Mouse (Mus musculus) embryonic facial prominence, embryonic 12.5 days (tissue): ENCODE results near the gene Slc1a6. TPM values are rescaled to one million over a fixed set of nuclear protein-coding genes. Genes with fewer than 3 reads are reported as not detected.
"Not testable (repeated sequence)": the region's sequence is repeated elsewhere in the genome, so short reads cannot be mapped to it uniquely, and the experiment has no call there.

Experiments used
- ATAC-seq: fragments of 200-750 bp; cut with Nextera tagmentation; 2 replicates; pipeline ENCODE4 v1.8.0; 2017; ENCODE audit not compliant: insufficient number of reproducible peaks, insufficient read depth, low FRiP score, low TSS enrichment
- H3K27ac ChIP-seq: fragments of 300-500 bp; sonication (generic); 2 replicates; pipeline ENCODE4 v1.5.1; 2016; ENCODE audit warnings: mild to moderate bottlenecking
- H3K27me3 ChIP-seq: fragments of 300-500 bp; sonication (generic); 2 replicates; pipeline ENCODE4 v1.6.1; 2016; ENCODE audit warnings: mild to moderate bottlenecking, moderate library complexity
- H3K36me3 ChIP-seq: fragments of 300-500 bp; sonication (generic); 2 replicates; pipeline ENCODE4 v1.6.1; 2016; ENCODE audit warnings: mild to moderate bottlenecking
- H3K4me1 ChIP-seq: fragments of 300-500 bp; sonication (generic); 2 replicates; pipeline ENCODE4 v1.6.1; 2016
- H3K4me2 ChIP-seq: fragments of 300-500 bp; sonication (generic); replicated peaks from 2 replicates; pipeline ENCODE4 v1.6.1; 2016; ENCODE audit warnings: mild to moderate bottlenecking, moderate library complexity
- H3K4me3 ChIP-seq: fragments of 300-500 bp; sonication (generic); 2 replicates; pipeline ENCODE4 v1.5.1; 2016; ENCODE audit warnings: mild to moderate bottlenecking
- H3K9ac ChIP-seq: fragments of 300-500 bp; sonication (generic); 2 replicates; pipeline ENCODE4 v1.6.1; 2016; ENCODE audit warnings: mild to moderate bottlenecking, moderate library complexity
- H3K9me3 ChIP-seq: fragments of 300-500 bp; sonication (generic); 2 replicates; pipeline ENCODE4 v1.6.1; 2016; ENCODE audit warnings: mild to moderate bottlenecking, moderate library complexity
- WGBS: fragments of 180-500 bp; shearing (Covaris S2); methylation state at CpG from one replicate; pipeline ENCODE4 v1.1.7; 2016; 5-methylcytosine and 5-hydroxymethylcytosine counted together
- polyA plus RNA-seq: library from polyadenylated mRNA; unstranded; fragments of >200 nt; fragmentation: Nextera tagmentation; extraction: Ambion mirVana; gene quantifications from 2 replicates; pipeline ENCODE4 v1.2.1, GENCODE M21; 2016

Gene Slc1a6
- polyA plus RNA-seq, 1 experiment from 2014 or later = 2.1 TPM

DNA sequence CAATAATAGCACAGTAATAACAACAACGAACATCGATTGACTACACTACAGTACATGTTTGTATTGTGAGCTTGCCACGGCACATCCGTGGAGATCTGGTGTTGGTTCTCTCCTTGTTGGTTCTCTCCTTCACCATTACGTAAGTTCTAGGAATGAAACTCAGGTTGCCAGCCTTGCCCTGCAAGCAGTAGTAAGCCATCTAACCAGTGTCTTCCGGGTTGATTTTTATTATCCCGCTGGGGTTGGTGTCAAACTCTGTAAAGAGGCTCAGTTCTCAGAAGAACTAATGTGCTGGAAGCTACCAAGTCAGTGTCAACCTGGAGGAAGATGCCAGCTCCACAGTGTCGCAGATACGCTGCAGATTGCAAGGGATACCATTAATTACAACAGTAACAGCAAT, 769 bp upstream of the Slc1a6 start:
- 0 out of 2 replicates have a peak, but pooled peaks cover 2% of the 10 kb centered on the region for H3K4me1 ChIP-seq
- no peak for ATAC-seq
- no peak overlapping the region for H3K9ac ChIP-seq
- peak overlapping the region; percentile 63 for H3K4me3 ChIP-seq
- H3K4me2 ChIP-seq = peak overlapping the region; percentile 99
- H3K27ac ChIP-seq = no peak overlapping the region
- 64% methylated on average over 9 of the region's 9 CpGs for WGBS
- H3K27me3 ChIP-seq = 0 out of 2 replicates have a peak, but pooled peaks cover 8% of the 10 kb centered on the region
- no peaks in the 10 kb centered on the region for H3K36me3 ChIP-seq
- H3K9me3 ChIP-seq = no peaks in the 10 kb centered on the region

DNA sequence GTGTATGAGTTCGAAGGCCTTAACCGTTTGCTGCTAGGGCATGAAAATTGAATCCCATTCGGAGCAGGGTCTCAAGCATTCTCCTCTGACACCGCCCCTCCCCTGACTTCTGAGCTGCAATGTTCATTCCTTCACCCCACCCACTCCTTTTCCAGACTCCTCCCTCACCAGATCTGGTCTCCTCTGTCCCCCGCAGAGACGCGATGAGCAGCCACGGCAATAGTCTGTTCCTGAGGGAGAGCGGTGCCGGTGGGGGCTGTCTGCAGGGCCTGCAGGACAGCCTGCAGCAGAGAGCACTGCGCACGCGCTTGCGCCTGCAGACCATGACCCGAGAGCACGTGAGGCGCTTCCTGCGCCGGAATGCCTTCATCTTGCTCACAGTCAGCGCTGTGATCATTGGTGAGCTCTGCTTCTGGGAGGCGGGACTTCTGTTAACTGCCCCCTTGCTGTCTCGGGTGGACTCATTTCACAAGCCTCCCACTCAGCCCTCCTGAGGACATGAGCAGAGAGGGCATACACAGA, 7.3 kb downstream of the Slc1a6 start:
- ATAC-seq = peak; percentile 94
- H3K4me1 ChIP-seq = peaks cover 4% of the 10 kb centered on the region; the same call in 1 of the 2 replicates
- WGBS = 6% methylated on average over 22 of the region's 22 CpGs
- H3K4me2 ChIP-seq = peak overlapping the region; percentile 58
- H3K36me3 ChIP-seq = no peaks in the 10 kb centered on the region
- H3K27ac ChIP-seq = peak overlapping the region; percentile 74
- peak overlapping the region; percentile 48 for H3K4me3 ChIP-seq
- H3K9ac ChIP-seq = peak overlapping the region; percentile 51
- no peaks in the 10 kb centered on the region for H3K9me3 ChIP-seq
- no peaks in the 10 kb centered on the region for H3K27me3 ChIP-seq

DNA sequence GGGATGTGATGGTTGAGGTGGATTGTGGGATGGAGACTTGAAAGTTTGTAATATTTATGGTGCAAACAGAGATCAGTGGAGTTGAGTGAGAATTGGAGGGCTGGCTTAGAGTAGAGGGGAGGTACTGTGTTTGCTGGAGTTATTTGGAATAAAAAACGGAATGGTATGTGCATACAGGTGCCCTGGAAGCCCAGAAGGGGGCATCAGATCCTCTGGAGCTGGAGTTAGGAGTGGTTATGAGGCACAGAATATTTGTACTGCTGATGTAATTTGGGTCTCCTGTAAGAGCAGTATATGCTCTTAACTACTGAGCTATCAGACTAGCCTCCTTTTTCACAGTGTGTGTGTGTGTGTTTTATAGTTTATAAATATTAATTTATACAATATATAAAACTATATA, 10.3 kb downstream of the Slc1a6 start:
- Histone ChIP-seq H3K27me3 (no peaks in the 10 kb centered on the region), H3K36me3 (no peaks in the 10 kb centered on the region), H3K4me2 (no peak overlapping the region), H3K9ac (no peak overlapping the region), H3K27ac (no peak overlapping the region), H3K9me3 (no peaks in the 10 kb centered on the region), H3K4me3 (no peak overlapping the region), H3K4me1 (peaks cover 4% of the 10 kb centered on the region; the same call in 1 of the 2 replicates)
- WGBS = 31% methylated on average over 1 of the region's 1 CpGs
- ATAC-seq = no peak

DNA sequence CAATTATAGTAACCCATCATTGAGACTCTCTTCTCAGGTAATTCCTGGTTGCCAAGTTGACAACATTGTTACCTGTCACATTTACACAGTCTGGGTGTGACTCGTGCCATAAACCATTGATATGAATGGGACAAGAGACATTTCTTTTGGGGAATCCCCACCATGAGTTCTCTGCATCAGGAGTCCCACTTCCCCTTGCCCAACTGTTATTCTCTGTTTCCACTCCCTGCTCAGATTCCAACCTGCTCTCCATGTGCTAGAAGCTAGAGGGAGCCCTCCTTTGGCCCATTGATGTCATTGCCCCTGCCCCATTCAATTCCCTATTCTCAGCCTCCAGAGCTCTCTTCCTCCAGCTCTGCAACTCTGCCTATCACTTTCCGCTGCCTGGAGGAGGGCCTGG, 21.2 kb downstream of the Slc1a6 start:
- Histone ChIP-seq H3K36me3 (no peaks in the 10 kb centered on the region), H3K27me3 (no peaks in the 10 kb centered on the region), H3K4me1 (no peaks in the 10 kb centered on the region), H3K4me3 (no peak overlapping the region), H3K9ac (no peak overlapping the region), H3K4me2 (no peak overlapping the region), H3K27ac (no peak overlapping the region), H3K9me3 (no peaks in the 10 kb centered on the region)
- 90% methylated on average over 2 of the region's 2 CpGs for WGBS
- no peak for ATAC-seq

DNA sequence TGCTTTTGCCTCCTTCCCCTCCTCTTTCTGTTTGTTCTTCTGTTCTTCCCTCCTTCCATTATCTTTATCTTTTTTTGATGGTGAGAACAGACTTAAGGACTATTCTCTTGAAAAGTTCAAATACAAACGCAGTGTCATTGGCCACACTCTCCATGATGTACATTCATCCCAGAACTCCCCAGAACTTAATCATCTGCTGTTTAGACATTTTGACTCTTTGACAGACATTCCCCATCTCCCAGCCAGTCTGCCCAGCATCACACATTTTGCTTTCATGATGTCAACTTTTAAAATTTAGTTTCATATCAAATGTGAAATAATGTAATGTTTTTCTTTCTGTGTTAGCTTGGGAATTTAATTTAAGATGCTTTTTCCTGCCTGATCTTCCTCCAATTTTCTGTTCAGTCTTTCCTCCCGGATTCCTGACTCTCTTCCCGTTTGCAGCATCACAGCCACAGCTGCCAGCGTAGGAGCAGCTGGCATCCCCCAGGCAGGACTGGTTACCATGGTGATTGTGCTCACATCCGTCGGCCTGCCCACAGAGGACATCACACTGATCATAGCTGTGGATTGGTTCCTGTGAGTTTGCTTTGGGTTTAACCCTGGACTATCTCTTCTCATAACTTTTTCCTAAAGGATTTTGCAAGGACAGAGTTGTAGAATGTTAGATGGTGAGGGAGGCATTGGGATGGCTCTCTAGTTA, 32.2 kb downstream of the Slc1a6 start:
- H3K4me1 ChIP-seq = no peaks in the 10 kb centered on the region
- no peaks in the 10 kb centered on the region for H3K9me3 ChIP-seq
- WGBS = 63% methylated on average over 6 of the region's 6 CpGs
- no peaks in the 10 kb centered on the region for H3K36me3 ChIP-seq
- H3K27ac ChIP-seq = no peak overlapping the region
- no peaks in the 10 kb centered on the region for H3K27me3 ChIP-seq
- H3K9ac ChIP-seq = no peak overlapping the region
- no peak overlapping the region for H3K4me2 ChIP-seq
- no peak for ATAC-seq
- no peak overlapping the region for H3K4me3 ChIP-seq

DNA sequence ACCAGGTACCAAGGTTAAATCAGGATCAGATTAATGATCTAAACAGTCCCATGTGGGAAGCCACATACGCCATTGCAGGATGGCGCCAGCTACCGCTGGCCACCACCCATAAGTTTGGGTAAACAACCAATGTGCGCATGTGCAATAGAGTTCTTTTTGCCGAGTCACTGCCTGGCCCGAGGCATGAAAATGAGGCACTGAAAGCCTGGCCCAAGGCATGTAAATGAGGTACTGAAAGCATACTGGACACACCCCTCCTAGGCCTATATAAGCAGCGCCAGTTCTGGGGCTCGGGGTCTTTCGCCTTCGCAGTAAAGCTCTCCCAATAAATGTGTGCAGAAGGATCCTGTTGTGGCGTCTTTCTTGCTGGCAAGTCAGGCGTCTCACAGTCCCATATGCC, 60.2 kb downstream of the Slc1a6 start:
- not testable (repeated sequence) for H3K4me3 ChIP-seq, ATAC-seq, H3K9ac ChIP-seq, H3K36me3 ChIP-seq, H3K27me3 ChIP-seq, H3K9me3 ChIP-seq, H3K4me1 ChIP-seq, H3K4me2 ChIP-seq, H3K27ac ChIP-seq
- WGBS = 87% methylated on average over 12 of the region's 12 CpGs

DNA sequence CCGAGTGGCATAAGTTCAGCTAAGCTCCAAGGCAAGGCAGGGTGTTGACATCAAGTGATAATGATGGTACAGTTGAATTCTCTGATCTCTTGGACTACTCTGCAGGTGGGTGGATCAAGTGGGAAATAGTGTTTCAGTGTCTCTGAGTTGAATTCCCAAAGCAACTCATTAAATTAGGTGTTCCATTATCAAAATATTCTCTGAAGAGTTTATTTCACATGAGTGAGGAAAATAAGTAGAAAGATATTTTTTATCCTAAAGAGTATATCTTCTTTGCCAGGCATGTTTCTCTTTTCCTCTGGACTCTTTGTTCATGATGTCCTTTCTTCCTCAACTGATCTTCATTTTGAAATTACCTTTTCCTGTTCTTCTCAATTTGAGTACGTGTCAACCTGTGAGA, 71.8 kb downstream of the Slc1a6 start, which contains the start of gene Olfr1356:
Gene Olfr1356 (minus strand): TSS at position 101 of the 400 bp plus-strand sequence.
- Histone ChIP-seq H3K4me2 (no peak within 1 kb of the TSS), H3K4me3 (no peak within 1 kb of the TSS), H3K27ac (no peak within 1 kb of the TSS), H3K27me3 (no peaks in the 10 kb centered on the region), H3K36me3 (no peaks in the 10 kb centered on the region), H3K4me1 (no peaks in the 10 kb centered on the region), H3K9ac (no peak within 1 kb of the TSS), H3K9me3 (no peaks in the 10 kb centered on the region; the same call in 1 of the 2 replicates)
- no peak for ATAC-seq
- 79% methylated on average over 2 of the region's 2 CpGs for WGBS

Other genes starting within 250 kb of the Slc1a6 start
- 52.7 and 54.2 TPM in 2 replicates for gene Ilvbl, start 206.2 kb upstream of the Slc1a6 start, polyA plus RNA-seq
- gene Syde1, start 188.5 kb upstream of the Slc1a6 start, polyA plus RNA-seq = 17.7 and 19.2 TPM in 2 replicates
- gene Olfr1357, start 162.4 kb upstream of the Slc1a6 start, polyA plus RNA-seq = not detected in 2 replicates
- not detected in 2 replicates for gene Casp14, start 62.2 kb upstream of the Slc1a6 start, polyA plus RNA-seq
- 0.22 TPM in 1 of 2 replicates, not detected in the other for gene Ccdc105, start 27.4 kb upstream of the Slc1a6 start, polyA plus RNA-seq
- gene Olfr1356, start 71.7 kb downstream of the Slc1a6 start, polyA plus RNA-seq = not detected in 2 replicates
- not detected in 2 replicates for gene Olfr1355, start 95.0 kb downstream of the Slc1a6 start, polyA plus RNA-seq
- not detected in 2 replicates for gene Olfr1354, start 132.7 kb downstream of the Slc1a6 start, polyA plus RNA-seq
- not detected in 2 replicates for gene Olfr8, start 170.1 kb downstream of the Slc1a6 start, polyA plus RNA-seq
- gene Olfr1353, start 182.8 kb downstream of the Slc1a6 start, polyA plus RNA-seq = not detected in 2 replicates
- gene Olfr1352, start 200.6 kb downstream of the Slc1a6 start, polyA plus RNA-seq = not detected in 2 replicates
- not detected in 2 replicates for gene Olfr1351, start 232.0 kb downstream of the Slc1a6 start, polyA plus RNA-seq
- gene Olfr57, start 248.2 kb downstream of the Slc1a6 start, polyA plus RNA-seq = 0.14 TPM in 1 of 2 replicates, not detected in the other